Mouse (Mus musculus) spleen, adult 2 months (tissue): ENCODE measurements around the gene Plekha6. TPM values are rescaled to one million over a fixed set of nuclear protein-coding genes. Genes with fewer than 3 reads are reported as not detected.
A peak's percentile ranks its signal among the peaks of the same experiment; 100 is the strongest.

ENCODE experiments used
- DNase-seq, 2 experiments: peaks; one replicate each; pipeline versions ENCODE4 v3.0.0 to v3.0.0-alpha.2; 2012 to 2021; ENCODE audit warnings: low spot score in 2 of 2, low read depth in 1 of 2
- H3K27ac ChIP-seq: fragments of 200-500 bp; 2 replicates; pipeline ENCODE4 v1.5.1; 2012; ENCODE audit warnings: low read length, inconsistent platforms; ENCODE audit not compliant: insufficient read depth
- H3K27me3 ChIP-seq: fragments of 200-500 bp; 2 replicates; pipeline ENCODE4 v1.6.1; 2012; ENCODE audit warnings: mild to moderate bottlenecking, moderate library complexity, low read length, inconsistent platforms; ENCODE audit not compliant: control insufficient read depth, insufficient read depth
- H3K36me3 ChIP-seq: fragments of 200-500 bp; 2 replicates; pipeline ENCODE4 v1.6.1; 2012; ENCODE audit warnings: mild to moderate bottlenecking, low read length, inconsistent platforms; ENCODE audit not compliant: control insufficient read depth, insufficient read depth
- H3K4me1 ChIP-seq: fragments of 200-500 bp; 2 replicates; pipeline ENCODE4 v1.6.1; 2011; ENCODE audit warnings: inconsistent platforms; ENCODE audit not compliant: control insufficient read depth, insufficient read depth, insufficient read length
- H3K4me3 ChIP-seq: fragments of 200-500 bp; 2 replicates; pipeline ENCODE4 v1.5.1; 2011; ENCODE audit warnings: mild to moderate bottlenecking, inconsistent platforms; ENCODE audit not compliant: insufficient read depth, insufficient read length; ENCODE audit errors: extremely low read depth
- CTCF ChIP-seq: fragments of 200-500 bp; IDR thresholded peaks from 2 replicates; pipeline ENCODE4 v1.5.1; 2011; ENCODE audit warnings: mild to moderate bottlenecking, inconsistent platforms; ENCODE audit not compliant: insufficient read depth, insufficient read length, insufficient replicate concordance; ENCODE audit errors: extremely low read depth
- POLR2A ChIP-seq: fragments of 200-500 bp; IDR thresholded peaks from 2 replicates; pipeline ENCODE4 v1.6.1; 2011; ENCODE audit warnings: low read depth, low read length, inconsistent platforms
- WGBS: fragments of 180-500 bp; shearing (Covaris S2); methylation state at CpG from one replicate; pipeline ENCODE4 v1.1.7; 2018; 5-methylcytosine and 5-hydroxymethylcytosine counted together
- polyA plus RNA-seq: library from polyadenylated mRNA; depleted of rRNA; stranded (reverse); fragments of >200 nt; gene quantifications from 2 replicates; pipeline ENCODE4 v1.2.3, GENCODE M21; 2012

The Plekha6 gene
- polyA plus RNA-seq, 1 experiment, result 26.0 TPM

DNA sequence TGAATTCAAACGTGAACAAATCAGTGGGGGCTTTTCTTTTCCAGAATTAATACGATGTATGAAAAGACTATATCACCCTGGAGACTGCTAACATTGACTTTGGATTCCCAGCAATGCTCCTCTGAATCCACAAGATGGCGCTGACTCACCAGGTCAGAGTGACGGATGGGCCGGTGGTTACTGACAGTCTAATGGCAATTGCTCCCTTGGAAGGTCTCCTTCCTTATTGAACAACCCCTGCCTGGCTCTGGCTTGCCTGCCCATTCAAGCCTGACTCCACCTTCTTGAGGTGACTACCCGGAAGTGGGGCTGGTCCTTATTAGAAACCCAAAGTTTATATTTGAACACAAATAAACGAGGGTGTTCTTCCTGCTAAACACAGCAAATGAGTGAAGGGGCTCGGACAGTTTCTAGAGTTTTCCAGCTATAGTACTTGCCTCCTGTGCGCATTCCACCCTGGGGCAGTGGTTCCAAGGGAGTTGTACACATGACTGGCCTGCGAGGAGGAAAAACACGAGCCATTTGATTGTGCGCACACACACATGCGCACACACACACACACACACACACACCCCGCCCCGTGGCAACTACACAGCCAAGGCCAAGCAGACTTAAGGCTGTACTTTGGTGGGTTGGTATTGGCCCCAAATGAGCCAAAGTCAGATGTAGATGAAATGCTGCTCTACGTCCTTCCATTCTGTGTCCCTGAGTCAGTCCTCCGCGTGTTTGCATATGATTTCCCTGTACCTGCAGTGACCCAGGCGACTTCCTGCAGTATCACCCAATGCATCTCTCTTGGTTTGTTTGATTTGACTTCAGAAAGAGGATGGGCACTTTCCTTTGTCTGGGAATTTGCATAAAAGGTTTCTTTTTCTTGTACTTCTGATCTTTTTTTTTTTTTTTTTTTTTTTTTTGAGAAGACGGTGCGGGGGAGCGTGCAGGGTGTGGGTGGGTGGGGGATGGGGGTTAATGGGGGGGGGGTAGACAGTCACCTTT is 17.7 kb upstream of the Plekha6 start:
- WGBS, result 55% methylated on average over 22 of the region's 22 CpGs
- Histone ChIP-seq H3K4me1 (peaks cover 4% of the 10 kb centered on the region; the same call in 1 of the 2 replicates), H3K27me3 (no peaks in the 10 kb centered on the region), H3K36me3 (0 out of 2 replicates have a peak, but pooled peaks cover 2% of the 10 kb centered on the region), H3K4me3 (no peak overlapping the region), H3K27ac (no peak overlapping the region)
- TF ChIP-seq CTCF, result peak; percentile 86; the same call in 1 of the 2 replicates
- no peak for TF ChIP-seq POLR2A
- peak in 1 of 2 experiments; percentile 51 for DNase-seq

DNA sequence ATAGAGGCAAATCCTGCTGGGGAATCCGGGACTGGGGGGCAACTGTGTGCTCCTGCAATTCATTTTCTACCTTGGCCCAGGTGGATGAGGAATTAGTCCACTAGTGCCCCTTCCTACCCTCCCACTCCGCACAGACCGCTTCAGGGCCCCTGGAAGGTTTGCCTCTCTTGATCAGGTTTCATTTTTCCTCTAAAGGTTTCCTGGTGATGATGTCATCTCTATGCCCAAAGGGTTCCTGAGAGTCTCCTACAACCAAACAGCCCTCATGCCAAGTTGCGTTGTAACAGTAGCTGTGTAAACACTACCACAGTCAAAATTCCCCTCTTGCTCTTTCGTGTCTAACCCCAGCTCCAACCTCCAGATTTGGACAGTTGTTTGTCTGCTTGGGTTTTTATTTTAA is 16.7 kb upstream of the Plekha6 start:
- WGBS, result 86% methylated on average over 5 of the region's 5 CpGs

DNA sequence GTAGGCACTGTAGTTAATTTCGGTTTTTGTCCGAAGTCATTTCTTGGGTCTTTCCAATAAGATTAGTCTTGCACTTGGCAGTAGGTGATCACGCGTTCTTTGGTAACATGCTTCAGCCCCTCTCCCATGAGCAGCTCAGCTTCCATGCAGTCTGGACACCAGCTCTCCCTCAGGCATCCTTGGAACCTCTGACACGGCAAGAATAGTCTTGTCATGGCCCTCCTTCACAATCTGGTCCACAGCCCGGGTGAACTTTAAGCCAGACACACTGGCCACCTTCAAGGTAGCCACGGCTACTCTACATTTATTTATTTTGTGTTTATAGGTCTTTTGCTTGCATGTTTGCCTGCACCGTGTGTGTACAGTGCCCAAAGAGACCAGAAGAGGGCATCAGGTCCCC is 15.9 kb upstream of the Plekha6 start:
- Histone ChIP-seq H3K4me1 (peaks cover 4% of the 10 kb centered on the region; the same call in 1 of the 2 replicates), H3K36me3 (no peaks in the 10 kb centered on the region), H3K4me3 (no peak overlapping the region), H3K27me3 (no peaks in the 10 kb centered on the region), H3K27ac (no peak overlapping the region)
- TF ChIP-seq POLR2A, result no peak
- TF ChIP-seq CTCF, result no peak
- WGBS, result 93% methylated on average over 8 of the region's 8 CpGs
- DNase-seq, result no peak

More for the DNA sequence above, 16.7 kb upstream of the Plekha6 start:
- Histone ChIP-seq H3K4me3 (no peak overlapping the region), H3K27me3 (no peaks in the 10 kb centered on the region), H3K36me3 (no peaks in the 10 kb centered on the region), H3K4me1 (peaks cover 4% of the 10 kb centered on the region; the same call in 1 of the 2 replicates), H3K27ac (no peak overlapping the region)
- TF ChIP-seq POLR2A (no peak), CTCF (no peak)
- DNase-seq, result no peak

DNA sequence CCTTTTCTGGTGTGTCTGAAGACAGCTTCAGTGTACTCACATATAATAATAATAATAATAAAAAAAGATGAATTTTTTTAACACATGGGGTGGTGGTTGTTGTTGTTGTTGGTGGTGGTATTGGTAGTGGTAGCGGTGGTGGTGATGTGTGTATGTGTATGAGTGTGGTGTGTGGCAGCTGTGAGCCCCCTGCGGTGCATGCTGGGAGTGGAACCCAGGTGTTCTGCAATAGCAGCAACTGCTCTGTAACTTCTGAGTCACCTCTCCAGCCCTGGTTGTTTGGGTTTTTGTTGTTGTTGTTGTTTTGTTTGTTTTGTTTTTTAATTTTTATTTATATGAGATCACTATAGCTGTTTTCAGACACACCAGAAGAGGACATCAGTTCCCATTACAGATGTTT is 13.5 kb upstream of the Plekha6 start:
- Histone ChIP-seq H3K27ac (no peak overlapping the region), H3K4me3 (no peak overlapping the region)
- TF ChIP-seq CTCF (no peak), POLR2A (no peak)

DNA sequence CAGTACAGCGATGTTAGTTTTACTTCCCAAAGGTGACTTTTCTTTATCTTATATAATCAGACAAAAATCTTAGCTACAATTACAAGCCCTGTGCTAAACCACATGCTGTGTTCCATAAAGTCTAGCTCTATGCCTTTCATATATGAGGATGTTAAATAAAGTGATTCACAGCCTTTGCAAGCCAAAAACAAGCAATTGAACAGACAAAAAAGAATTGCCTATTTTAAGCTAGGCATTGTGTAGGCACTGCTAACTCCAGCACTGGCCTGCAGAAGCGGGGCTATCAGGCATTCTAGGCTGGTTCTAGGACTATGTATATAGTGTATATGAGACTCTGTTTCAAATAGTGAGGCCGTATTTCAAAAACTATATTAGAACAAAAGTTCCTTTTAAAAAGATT is 11.8 kb upstream of the Plekha6 start:
- TF ChIP-seq POLR2A, result no peak
- TF ChIP-seq CTCF, result no peak
- no peak for DNase-seq
- Histone ChIP-seq H3K27ac (no peak overlapping the region), H3K36me3 (no peaks in the 10 kb centered on the region), H3K27me3 (no peaks in the 10 kb centered on the region), H3K4me3 (no peak overlapping the region), H3K4me1 (no peaks in the 10 kb centered on the region)
- 97% methylated on average over 3 of the region's 3 CpGs for WGBS

More for the DNA sequence above, 13.5 kb upstream of the Plekha6 start:
- DNase-seq, result no peak
- Histone ChIP-seq H3K4me1 (peaks cover 4% of the 10 kb centered on the region; the same call in 1 of the 2 replicates), H3K36me3 (no peaks in the 10 kb centered on the region), H3K27me3 (no peaks in the 10 kb centered on the region)
- WGBS, result 100% methylated on average over 2 of the region's 2 CpGs

DNA sequence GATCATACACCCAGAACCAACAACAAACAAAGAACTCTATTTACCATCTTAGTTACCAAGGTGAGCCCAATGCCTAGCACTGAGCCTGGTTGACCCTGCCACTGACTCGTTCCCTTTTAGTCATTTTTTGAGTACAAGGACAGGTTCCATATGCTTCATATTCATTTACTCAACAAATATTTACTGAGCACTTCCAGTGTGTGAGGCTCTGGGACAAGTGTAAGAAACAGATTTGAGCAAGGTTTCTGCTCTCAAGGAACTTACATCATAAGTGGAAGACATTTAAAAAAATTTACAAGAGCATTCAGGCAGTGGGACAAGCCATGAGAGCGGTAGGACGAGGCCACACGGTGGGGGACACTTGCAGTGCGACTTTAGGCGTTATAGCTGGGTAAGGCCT is 8.7 kb upstream of the Plekha6 start:
- H3K36me3 ChIP-seq, result no peaks in the 10 kb centered on the region
- no peaks in the 10 kb centered on the region for H3K27me3 ChIP-seq
- WGBS, result 90% methylated on average over 6 of the region's 6 CpGs
- peaks cover 3% of the 10 kb centered on the region; the same call in 1 of the 2 replicates for H3K4me1 ChIP-seq
- TF ChIP-seq CTCF (no peak), POLR2A (no peak)
- H3K27ac ChIP-seq, result no peak overlapping the region
- DNase-seq, result no peak
- no peak overlapping the region for H3K4me3 ChIP-seq
